Mouse (Mus musculus) thymus, adult 2 months (tissue): ENCODE data around the gene Tbc1d4. TPM values are rescaled to one million over a fixed set of nuclear protein-coding genes. Genes with fewer than 3 reads are reported as not detected.

Experiments used
- DNase-seq: peaks from one replicate; pipeline ENCODE4 v3.0.0; 2021
- H3K27ac ChIP-seq: fragments of 200-500 bp; 2 replicates; pipeline ENCODE4 v1.5.1; 2012; ENCODE audit warnings: low read length, control low read depth; ENCODE audit not compliant: control insufficient read depth, insufficient read depth
- H3K27me3 ChIP-seq: fragments of 200-500 bp; 2 replicates; pipeline ENCODE4 v1.6.1; 2012; ENCODE audit warnings: mild to moderate bottlenecking, low read length, moderate library complexity, mixed read lengths; ENCODE audit not compliant: control insufficient read depth, insufficient read depth
- H3K36me3 ChIP-seq: fragments of 200-500 bp; 2 replicates; pipeline ENCODE4 v1.6.1; 2012; ENCODE audit warnings: mild to moderate bottlenecking, low read length, moderate library complexity; ENCODE audit not compliant: control insufficient read depth, insufficient read depth
- H3K4me1 ChIP-seq: fragments of 200-500 bp; replicated peaks from 2 replicates; pipeline ENCODE4 v1.6.1; 2012; ENCODE audit warnings: low read length; ENCODE audit not compliant: control insufficient read depth, insufficient read depth
- H3K4me3 ChIP-seq: fragments of 200-500 bp; 2 replicates; pipeline ENCODE4 v1.5.1; 2012; ENCODE audit warnings: mild to moderate bottlenecking, low read length, control low read depth, moderate library complexity; ENCODE audit not compliant: control insufficient read depth, insufficient read depth
- CTCF ChIP-seq: fragments of 200-500 bp; IDR thresholded peaks from 2 replicates; pipeline ENCODE4 v1.5.1; 2012; ENCODE audit warnings: mild to moderate bottlenecking, control low read depth, low read length, moderate library complexity, borderline replicate concordance; ENCODE audit not compliant: control insufficient read depth, poor library complexity, insufficient read depth; ENCODE audit errors: extremely low read depth
- POLR2A ChIP-seq: fragments of 200-500 bp; IDR thresholded peaks from 2 replicates; pipeline ENCODE4 v1.6.1; 2012; ENCODE audit warnings: mild to moderate bottlenecking, low read length, control low read depth, moderate library complexity; ENCODE audit not compliant: control insufficient read depth, poor library complexity, insufficient read depth; ENCODE audit errors: extremely low read depth
- WGBS: fragments of 180-500 bp; shearing (Covaris S2); methylation state at CpG from one replicate; pipeline ENCODE4 v1.1.7; 2018; 5-methylcytosine and 5-hydroxymethylcytosine counted together
- polyA plus RNA-seq: library from polyadenylated mRNA; depleted of rRNA; stranded (reverse); fragments of >200 nt; gene quantifications from 2 replicates; pipeline ENCODE4 v1.2.3, GENCODE M21; 2012

Tbc1d4 gene
- polyA plus RNA-seq, 1 experiment, result 13.3 TPM

- 81% methylated on average over 7 of the region's 7 CpGs for WGBS
- no peak overlapping the region for H3K27ac ChIP-seq
- no peak for DNase-seq
These were observed 22.9 kb downstream of the Tbc1d4 start for GRCm38 (mm10) chr14:101586096-101586495.

DNA sequence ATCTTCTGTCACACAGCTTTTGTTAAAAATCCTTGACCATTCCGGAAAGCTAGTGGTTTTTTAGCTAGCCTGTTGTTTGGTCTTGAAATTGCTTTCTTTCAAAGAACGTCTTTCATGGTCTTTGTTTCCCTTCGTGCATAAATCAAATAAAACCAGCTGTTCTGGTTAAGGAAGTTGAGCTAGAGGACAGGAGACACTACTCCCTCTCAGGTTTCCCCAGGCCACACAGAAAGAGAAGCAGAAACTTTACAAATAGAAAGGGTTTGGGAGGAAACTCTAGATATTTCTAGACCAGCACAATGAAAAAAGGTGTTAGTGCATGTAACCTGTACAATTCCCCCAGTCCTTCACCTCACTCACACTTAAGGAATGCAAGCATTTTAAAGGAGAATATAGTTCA lies 33.3 kb downstream of the Tbc1d4 start:
- TF ChIP-seq CTCF, result no peak
- TF ChIP-seq POLR2A, result no peak
- H3K27ac ChIP-seq, result no peak overlapping the region
- WGBS, result 17% methylated on average over 3 of the region's 3 CpGs
- no peaks in the 10 kb centered on the region for H3K27me3 ChIP-seq
- no peak overlapping the region for H3K4me3 ChIP-seq
- H3K36me3 ChIP-seq, result no peaks in the 10 kb centered on the region
- DNase-seq, result no peak
- H3K4me1 ChIP-seq, result no peaks in the 10 kb centered on the region

More at GRCm38 (mm10) chr14:101586096-101586495, 22.9 kb downstream of the Tbc1d4 start:
- no peak for TF ChIP-seq CTCF
- no peak for TF ChIP-seq POLR2A
- no peak overlapping the region for H3K4me3 ChIP-seq
- no peaks in the 10 kb centered on the region for H3K36me3 ChIP-seq
- H3K27me3 ChIP-seq, result no peaks in the 10 kb centered on the region
- H3K4me1 ChIP-seq, result no peaks in the 10 kb centered on the region

GRCm38 (mm10) chr14:101574536-101574935 lies 34.5 kb downstream of the Tbc1d4 start:
- TF ChIP-seq POLR2A, result no peak
- TF ChIP-seq CTCF, result no peak
- H3K36me3 ChIP-seq, result no peaks in the 10 kb centered on the region
- H3K4me1 ChIP-seq, result no peaks in the 10 kb centered on the region
- WGBS, result 100% methylated on average over 1 of the region's 1 CpGs
- no peak overlapping the region for H3K4me3 ChIP-seq
- no peaks in the 10 kb centered on the region for H3K27me3 ChIP-seq
- no peak overlapping the region for H3K27ac ChIP-seq
- no peak for DNase-seq

GRCm38 (mm10) chr14:101573107-101573614 lies 35.8 kb downstream of the Tbc1d4 start:
- Histone ChIP-seq H3K4me1 (no peaks in the 10 kb centered on the region), H3K4me3 (no peak overlapping the region), H3K27ac (no peak overlapping the region), H3K36me3 (no peaks in the 10 kb centered on the region), H3K27me3 (no peaks in the 10 kb centered on the region)
- WGBS, result 89% methylated on average over 7 of the region's 7 CpGs
- DNase-seq, result no peak
- TF ChIP-seq CTCF, result no peak
- no peak for TF ChIP-seq POLR2A

- no peaks in the 10 kb centered on the region for H3K36me3 ChIP-seq
- TF ChIP-seq CTCF (no peak), POLR2A (no peak)
- H3K27ac ChIP-seq, result no peak overlapping the region
- no peak for DNase-seq
- no peak overlapping the region for H3K4me3 ChIP-seq
- WGBS, result 95% methylated on average over 2 of the region's 2 CpGs
- no peaks in the 10 kb centered on the region for H3K27me3 ChIP-seq
- H3K4me1 ChIP-seq, result no peaks in the 10 kb centered on the region
These were observed 40.2 kb downstream of the Tbc1d4 start for GRCm38 (mm10) chr14:101568828-101569227.

GRCm38 (mm10) chr14:101566717-101567116 lies 42.3 kb downstream of the Tbc1d4 start:
- Histone ChIP-seq H3K4me3 (no peak overlapping the region), H3K36me3 (no peaks in the 10 kb centered on the region), H3K27ac (no peak overlapping the region), H3K27me3 (no peaks in the 10 kb centered on the region), H3K4me1 (no peaks in the 10 kb centered on the region)
- no peak for DNase-seq
- 98% methylated on average over 2 of the region's 2 CpGs for WGBS
- TF ChIP-seq CTCF, result no peak

DNA sequence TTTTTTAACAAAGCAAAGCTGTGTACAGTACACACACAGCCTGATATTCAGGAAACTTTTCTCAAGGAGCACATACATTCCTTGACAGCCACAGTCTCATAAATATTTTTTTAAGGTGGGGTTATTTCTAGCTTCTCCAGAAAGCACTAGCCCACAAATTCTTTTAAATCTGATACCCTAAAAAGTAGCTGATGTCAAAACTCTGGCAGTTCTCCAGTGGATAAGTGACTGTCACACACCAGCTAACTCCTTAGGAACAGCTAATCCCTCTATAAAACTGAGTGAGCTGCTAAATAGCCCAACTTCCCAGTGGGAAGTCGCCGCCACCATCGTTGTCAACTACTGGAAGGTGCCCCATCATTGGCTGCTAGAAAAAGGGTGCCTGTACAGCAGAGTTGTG lies 43.3 kb downstream of the Tbc1d4 start:
- Histone ChIP-seq H3K27me3 (no peaks in the 10 kb centered on the region), H3K4me3 (no peak overlapping the region), H3K27ac (no peak overlapping the region), H3K36me3 (no peaks in the 10 kb centered on the region), H3K4me1 (no peaks in the 10 kb centered on the region)
- 90% methylated on average over 3 of the region's 3 CpGs for WGBS
- TF ChIP-seq CTCF (no peak), POLR2A (no peak)
- DNase-seq, result no peak
